Mouse (Mus musculus): ENCODE data around the gene Tppp3. TPM values are rescaled to one million over a fixed set of nuclear protein-coding genes. Genes with fewer than 3 reads are reported as not detected.

The Tppp3 gene
- total RNA-seq (2021), result 10 to 100 TPM; 26.7 to 33.7 TPM

- DNase-seq (ENCODE audit: extremely low spot score in 1 of 2, low spot score in 1 of 2), result peak; percentile 60 to 65
Observed at GRCm38 (mm10) chr8:105471314-105472015, at the start of gene Tppp3. TSS of gene Tppp3 (minus strand) at chr8:105471526.

GRCm38 (mm10) chr8:105521061-105521460 is 49.7 kb upstream of the Tppp3 start:
- no peak for DNase-seq (ENCODE audit: extremely low spot score in 1 of 2, low spot score in 1 of 2)

DNA sequence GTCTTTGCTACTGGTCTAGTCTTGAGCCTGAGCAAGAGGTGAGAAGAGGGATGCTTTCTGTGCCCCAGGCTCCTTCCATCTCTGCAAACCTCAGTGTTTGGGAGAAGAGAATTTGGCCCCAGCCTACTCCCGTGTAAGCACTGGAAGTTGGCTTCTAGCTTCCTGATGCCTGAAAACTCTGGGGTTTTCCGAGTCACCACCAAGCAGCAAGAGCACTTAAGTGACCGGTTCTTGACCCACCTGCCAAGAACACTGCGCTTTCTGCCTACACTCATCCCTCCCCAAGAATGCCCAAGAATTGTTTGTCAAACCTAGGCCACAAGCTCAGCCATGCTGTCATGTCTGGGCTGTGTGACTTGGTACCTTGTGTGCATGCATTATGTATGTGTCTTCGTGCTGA is 49.2 kb upstream of the Tppp3 start:
- no peak for DNase-seq (ENCODE audit: extremely low spot score in 1 of 2, low spot score in 1 of 2)

GRCm38 (mm10) chr8:105519591-105519990 is 48.3 kb upstream of the Tppp3 start:
- DNase-seq (ENCODE audit: extremely low spot score in 1 of 2, low spot score in 1 of 2), result no peak

DNA sequence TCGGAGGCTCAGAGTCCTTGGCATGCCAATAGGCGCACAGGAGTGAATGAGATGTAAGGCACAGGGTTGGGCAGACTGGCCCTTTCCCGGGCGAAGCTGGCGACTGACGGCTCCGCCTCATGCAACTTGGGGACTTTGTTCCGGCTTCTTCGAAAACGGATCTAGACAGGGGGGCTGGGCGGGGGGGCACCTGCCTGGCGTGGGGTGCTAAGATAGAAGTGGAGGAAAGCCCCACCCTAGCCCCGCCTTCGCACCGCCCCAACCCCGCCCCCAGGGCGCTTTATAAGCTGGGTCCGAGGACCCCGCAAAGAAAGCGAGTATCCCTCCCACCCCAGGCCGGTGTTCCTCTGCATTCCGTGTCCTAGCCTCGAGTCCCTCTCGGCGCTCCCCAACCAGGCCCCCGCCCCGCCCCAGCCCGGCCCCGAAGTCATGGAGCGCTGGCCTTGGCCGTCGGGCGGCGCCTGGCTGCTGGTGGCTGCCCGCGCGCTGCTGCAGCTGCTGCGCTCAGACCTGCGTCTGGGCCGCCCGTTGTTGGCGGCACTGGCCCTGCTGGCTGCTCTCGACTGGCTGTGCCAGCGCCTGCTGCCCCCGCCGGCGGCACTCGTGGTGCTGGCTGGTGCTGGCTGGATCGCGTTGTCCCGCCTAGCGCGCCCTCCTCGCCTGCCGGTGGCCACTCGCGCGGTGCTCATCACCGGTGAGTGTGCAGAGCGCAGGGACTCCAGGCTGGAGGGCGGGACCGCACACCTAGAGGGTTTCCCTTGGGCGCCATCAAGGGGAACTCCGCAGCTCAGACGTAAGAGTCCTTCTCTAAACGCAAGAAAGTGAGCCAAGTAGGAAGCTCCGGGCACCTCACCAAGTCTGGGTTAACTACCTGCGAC is 47.3 kb upstream of the Tppp3 start, which contains the start of gene Hsd11b2:
Gene Hsd11b2 (plus strand): TSS at position 320 of the 878 bp plus-strand sequence.
- no peak for DNase-seq (ENCODE audit: extremely low spot score in 1 of 2, low spot score in 1 of 2)

DNA sequence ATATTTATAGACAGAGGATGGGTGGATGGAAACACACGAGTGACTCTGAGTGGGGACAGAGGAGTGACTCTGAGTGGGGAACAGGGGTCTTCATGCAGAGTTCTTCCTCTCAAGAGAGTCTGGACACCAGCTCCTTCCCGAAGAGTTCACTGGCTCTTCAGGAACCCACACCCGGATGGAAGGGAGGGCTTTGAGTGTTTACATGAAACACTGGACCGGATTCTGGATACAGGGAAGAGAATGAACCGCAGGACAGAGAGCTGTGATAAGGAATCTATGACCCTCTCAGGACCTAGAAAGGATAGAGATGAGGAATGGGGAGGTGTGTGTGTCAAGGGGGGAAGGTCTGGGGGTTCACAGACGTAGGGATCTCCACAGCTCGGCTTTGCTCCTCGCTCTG is 46.0 kb upstream of the Tppp3 start:
- DNase-seq (ENCODE audit: extremely low spot score in 1 of 2, low spot score in 1 of 2), result no peak

- peak; percentile 67 to 76 for DNase-seq (ENCODE audit: extremely low spot score in 1 of 2, low spot score in 1 of 2)
Observed at GRCm38 (mm10) chr8:105516018-105516645, 44.8 kb upstream of the Tppp3 start.

DNA sequence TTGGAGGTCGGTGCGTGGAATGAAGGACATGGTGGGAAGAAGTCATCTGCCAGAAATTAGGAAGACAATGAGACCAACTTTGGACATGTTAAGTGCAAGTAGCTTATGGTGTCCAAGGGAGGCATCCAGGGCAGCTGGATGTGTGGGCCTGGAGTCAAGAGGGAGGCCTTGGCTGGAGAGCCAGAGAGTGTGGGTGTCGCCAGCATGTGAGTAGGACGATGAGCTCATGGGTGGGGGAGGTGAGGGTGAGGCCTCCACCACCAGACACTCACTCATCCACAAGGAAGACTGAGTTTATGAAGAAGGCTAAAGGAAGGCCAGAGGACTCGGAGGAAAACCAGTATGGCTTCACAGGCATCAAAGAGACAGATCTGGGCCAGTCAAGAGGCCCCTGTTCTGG is 43.3 kb upstream of the Tppp3 start:
- DNase-seq (ENCODE audit: extremely low spot score in 1 of 2, low spot score in 1 of 2), result no peak

DNA sequence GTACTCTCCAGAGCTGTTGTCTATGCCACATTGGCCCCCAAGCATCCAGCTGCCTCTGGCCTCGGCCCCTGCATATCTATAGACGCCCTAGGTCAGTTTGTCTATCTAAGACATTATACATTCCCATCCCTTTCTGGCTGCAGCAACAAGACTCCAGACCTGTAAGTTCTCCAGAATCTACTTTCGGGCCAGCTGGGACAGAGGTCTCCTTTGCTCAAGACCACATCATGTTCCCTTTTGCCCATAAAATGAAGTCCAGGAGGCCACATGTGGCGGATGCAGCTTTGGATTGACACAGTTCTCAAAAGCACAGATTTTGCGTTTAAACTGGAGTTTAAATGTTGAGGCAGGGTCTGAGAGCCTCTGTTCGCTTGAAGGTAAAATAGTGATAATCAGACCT is 42.9 kb upstream of the Tppp3 start:
- DNase-seq (ENCODE audit: extremely low spot score in 1 of 2, low spot score in 1 of 2), result no peak

- no peak for DNase-seq (ENCODE audit: extremely low spot score in 1 of 2, low spot score in 1 of 2)
Observed at GRCm38 (mm10) chr8:105509997-105510735, 38.8 kb upstream of the Tppp3 start.

GRCm38 (mm10) chr8:105508758-105509157 is 37.4 kb upstream of the Tppp3 start:
- no peak for DNase-seq (ENCODE audit: extremely low spot score in 1 of 2, low spot score in 1 of 2)

GRCm38 (mm10) chr8:105506977-105507376 is 35.7 kb upstream of the Tppp3 start:
- DNase-seq (ENCODE audit: extremely low spot score in 1 of 2, low spot score in 1 of 2), result no peak

DNA sequence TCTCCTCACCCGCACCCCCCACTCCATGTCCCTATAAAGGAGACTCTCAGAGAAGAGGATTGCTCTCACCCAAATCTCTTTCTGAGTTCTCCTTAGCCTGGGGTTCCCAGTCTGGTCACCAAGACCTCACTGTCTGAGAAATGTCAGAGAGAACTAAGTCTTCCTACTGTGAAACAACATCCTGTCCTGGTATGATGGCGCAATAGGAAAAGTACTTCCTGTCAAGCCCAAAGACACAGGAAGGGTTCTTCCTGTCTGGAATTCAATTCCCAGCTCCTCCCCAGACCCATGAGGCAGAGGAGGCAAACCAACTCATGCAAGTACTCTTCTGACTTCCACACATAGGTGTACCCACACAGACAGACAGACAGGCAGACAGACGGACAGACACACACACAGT is 33.3 kb upstream of the Tppp3 start:
- no peak for DNase-seq (ENCODE audit: extremely low spot score in 1 of 2, low spot score in 1 of 2)

GRCm38 (mm10) chr8:105499787-105500186 is 28.5 kb upstream of the Tppp3 start:
- no peak for DNase-seq (ENCODE audit: extremely low spot score in 1 of 2, low spot score in 1 of 2)

DNA sequence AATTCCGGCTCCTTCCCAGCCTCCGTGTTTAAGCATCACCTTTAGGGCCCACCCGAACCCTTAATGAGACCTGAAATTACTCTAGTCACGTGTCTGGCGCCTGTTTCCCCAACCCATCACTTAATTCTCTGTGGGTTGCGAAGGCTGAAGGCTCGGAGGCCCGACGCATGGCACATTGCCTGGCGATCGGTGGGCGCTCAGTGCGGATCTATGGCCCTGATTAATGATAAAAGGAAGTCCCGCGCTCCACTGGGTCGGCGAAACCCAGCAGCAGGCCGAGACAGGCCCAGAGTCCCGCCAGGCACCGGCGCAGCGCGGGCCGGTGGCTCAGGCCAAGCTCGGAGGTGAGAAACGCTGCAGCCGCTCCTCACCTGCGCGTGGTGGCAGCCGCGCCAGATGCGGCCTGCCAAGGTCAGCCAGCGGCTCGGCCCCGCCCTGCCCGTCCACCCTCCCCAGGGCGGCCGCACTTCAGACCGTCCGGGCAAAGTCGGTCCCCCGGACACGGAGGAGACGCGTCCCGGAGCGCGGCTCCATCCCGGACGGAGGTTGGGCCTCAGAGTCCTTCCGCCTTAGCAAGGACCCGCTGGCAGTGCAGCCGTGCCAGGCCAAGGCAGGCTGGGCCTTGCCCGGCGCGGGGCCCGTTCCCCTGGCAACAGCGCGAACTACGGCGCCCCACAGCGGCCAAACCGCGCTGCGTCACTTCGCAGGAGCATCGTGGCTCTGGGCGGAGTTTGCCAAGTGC is 25.3 kb upstream of the Tppp3 start, which contains the start of gene Zdhhc1:
Gene Zdhhc1 (minus strand): TSS at position 464 of the 742 bp plus-strand sequence.
- peak; percentile 89 to 92 for DNase-seq (ENCODE audit: extremely low spot score in 1 of 2, low spot score in 1 of 2)

DNA sequence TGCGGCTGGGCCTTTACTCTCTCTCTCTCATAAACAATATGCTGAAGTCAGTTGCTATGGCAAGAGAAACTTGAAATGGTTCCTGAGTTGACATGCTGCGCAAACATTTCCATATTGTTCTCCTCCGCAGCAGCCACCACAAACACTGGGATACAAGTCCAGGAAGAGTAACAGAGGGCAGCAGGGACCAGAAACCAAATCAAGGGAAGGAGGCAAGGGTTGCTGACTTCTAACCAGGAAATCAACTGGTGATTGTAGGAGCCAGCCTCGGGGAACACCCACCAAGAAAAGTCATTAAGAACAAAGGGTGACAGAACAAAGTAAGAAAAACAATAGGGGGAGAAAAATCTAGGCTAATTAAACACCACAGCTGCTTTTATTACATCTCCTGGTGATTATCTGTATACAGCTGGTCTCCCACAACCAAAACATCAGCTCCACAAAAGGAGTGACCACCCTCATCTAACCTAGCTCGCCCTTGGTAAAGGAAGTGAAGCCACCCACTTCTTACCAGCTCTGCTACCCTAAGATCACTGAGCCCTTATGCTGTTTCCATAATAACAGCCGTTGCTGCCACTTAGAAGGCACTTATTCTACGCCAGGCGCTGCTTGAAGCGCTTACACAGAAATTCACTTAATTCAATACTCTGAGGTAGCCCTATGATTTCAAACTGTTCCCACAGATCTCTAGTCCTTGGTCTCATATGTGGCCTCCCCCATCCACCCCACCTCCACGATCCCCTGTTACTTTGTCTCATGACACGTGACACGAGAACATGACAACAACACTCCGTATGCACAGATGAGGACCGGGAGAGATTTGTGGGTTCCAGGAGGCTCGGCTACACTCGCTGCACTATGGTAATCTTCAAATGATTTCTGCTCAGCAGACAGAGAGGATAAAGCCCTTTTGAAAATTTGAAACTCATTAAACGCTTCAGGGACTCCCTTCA is 24.3 kb upstream of the Tppp3 start:
- no peak for DNase-seq (ENCODE audit: extremely low spot score in 1 of 2, low spot score in 1 of 2)

DNA sequence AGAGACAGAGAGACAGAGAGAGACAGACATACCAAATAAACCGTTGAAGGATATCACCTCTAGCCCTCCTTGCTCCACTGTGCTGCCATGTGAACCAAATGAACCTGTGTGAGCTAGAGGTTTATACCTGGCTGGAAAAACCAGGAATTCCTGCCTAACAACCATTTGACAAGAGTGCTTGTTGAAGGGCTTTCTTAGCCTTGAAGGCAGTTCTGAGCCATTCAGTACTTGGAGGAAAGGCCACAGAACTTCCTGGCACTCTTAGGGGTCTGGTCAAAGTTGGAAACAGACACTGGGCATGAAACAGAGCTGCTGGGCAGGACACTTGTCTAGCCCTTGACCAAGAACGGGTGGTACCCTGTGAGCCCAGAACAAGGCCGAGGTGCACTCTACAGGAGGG is 23.2 kb upstream of the Tppp3 start:
- DNase-seq (ENCODE audit: extremely low spot score in 1 of 2, low spot score in 1 of 2), result no peak

DNA sequence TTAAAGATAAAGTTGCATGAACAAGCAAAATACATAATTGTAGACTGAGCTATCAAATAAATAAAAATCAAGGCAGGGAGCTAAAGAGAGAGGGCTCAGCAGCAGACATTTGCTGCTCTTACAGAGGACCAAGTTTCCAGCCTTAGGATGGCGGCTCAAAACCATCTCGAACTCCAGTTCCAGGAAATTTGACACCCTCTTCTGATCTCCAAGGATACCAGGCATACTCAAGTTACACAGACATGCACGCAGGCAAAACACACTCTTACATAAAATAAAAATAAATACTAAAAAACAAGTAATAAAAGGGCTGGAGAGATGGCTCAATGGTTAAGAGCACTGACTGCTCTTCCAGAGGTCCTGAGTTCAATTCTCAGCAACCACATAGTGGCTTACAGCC is 22.2 kb upstream of the Tppp3 start:
- DNase-seq (ENCODE audit: extremely low spot score in 1 of 2, low spot score in 1 of 2), result no peak

DNA sequence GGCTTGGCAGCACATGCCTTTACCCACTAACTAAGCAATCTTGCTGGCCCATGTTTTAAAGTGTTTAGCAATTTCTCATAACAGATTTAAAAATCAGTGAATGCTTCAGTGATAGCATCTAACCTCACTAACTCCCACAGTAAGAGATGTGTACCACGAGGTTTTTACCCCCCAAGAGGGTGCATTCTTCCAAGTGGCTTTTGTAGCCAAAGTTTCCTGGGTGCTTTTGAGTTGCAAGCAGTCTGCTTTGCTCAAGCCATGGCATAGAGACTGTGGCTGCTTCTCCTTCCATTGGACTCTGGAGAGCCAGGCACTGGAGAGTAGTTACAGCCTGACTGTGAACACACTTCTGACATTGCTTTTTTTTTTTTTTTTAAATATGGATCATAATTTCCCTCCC is 18.0 kb upstream of the Tppp3 start:
- DNase-seq (ENCODE audit: extremely low spot score in 1 of 2, low spot score in 1 of 2), result no peak
